Mouse (Mus musculus) 3T3-L1 (cell line): ENCODE measurements around the gene Snrpf.

ENCODE experiments used
- DNase-seq: peaks from one replicate; pipeline ENCODE4 v3.0.0-alpha.2; 2015; ENCODE audit warnings: low read depth, low spot score

The Snrpf gene

GRCm38 (mm10) chr10:93589281-93589848, at the start of gene Snrpf:
Gene Snrpf (minus strand): TSS chr10:93589706.
- DNase-seq, result peak; percentile 96

- DNase-seq, result no peak
These were observed 46.4 kb upstream of the Snrpf start for GRCm38 (mm10) chr10:93635941-93636340.

GRCm38 (mm10) chr10:93633971-93634370, 44.5 kb upstream of the Snrpf start:
- DNase-seq, result no peak

DNA sequence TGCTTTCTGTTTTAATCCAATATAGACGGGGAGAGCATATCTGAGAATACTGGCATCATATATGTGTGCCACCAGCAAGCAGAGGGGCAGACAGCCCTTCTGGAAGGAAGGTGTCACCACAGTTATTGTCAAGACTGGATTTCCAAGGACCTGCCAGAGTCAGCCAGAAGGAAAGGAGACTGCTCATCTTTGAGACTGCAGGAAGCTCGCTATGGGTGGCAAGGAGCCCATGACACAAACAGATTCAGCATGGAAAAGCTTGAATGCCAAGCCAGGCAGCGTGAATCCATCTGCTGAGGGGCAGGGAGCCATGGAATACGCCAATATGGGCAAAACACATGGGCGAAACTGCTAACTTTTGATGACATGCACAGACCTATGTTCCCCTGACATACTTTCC, 44.1 kb upstream of the Snrpf start:
- DNase-seq, result no peak

- DNase-seq, result no peak
These were observed 42.6 kb upstream of the Snrpf start for GRCm38 (mm10) chr10:93632086-93632485.

DNA sequence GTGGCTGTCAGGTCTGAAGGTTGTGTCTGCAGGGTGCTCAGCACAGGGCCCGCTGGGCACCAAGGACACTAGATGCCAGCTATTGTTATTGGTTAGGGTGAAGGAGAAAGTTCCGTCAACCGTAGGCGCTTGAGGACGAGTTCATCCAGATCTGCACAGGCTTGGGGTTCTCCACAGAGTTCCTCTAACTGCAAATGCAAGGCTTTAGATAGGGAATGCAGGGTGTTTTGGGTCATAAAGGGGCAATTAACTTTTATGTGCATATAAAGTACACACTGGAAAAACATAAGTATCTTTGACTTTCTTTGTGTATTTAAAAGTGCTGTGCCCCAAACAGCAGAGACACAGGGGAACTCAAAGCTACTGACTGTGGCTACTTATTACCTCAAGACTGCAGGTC, 40.8 kb upstream of the Snrpf start:
- DNase-seq, result no peak

- no peak for DNase-seq
These were observed 34.6 kb upstream of the Snrpf start for GRCm38 (mm10) chr10:93624151-93624550.

DNA sequence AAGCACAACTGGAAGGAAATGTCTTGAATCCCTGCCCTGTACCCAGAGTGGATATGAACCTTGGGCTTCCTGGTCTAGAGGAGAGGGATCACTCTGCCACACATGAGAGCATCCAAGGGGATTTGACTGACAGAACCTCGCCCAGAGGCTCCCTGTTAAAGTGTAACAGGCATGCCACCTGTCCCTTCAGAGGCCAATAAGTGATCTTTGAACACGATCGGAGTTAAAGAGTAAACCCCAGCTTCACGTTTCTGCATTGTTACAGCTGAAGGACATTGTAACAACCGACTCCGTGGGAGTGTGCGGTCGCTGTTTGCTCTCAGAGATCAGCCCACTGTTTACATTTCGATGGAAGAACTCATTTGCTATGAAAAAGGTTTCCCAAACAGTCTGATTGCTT, 34.2 kb upstream of the Snrpf start:
- DNase-seq, result no peak

DNA sequence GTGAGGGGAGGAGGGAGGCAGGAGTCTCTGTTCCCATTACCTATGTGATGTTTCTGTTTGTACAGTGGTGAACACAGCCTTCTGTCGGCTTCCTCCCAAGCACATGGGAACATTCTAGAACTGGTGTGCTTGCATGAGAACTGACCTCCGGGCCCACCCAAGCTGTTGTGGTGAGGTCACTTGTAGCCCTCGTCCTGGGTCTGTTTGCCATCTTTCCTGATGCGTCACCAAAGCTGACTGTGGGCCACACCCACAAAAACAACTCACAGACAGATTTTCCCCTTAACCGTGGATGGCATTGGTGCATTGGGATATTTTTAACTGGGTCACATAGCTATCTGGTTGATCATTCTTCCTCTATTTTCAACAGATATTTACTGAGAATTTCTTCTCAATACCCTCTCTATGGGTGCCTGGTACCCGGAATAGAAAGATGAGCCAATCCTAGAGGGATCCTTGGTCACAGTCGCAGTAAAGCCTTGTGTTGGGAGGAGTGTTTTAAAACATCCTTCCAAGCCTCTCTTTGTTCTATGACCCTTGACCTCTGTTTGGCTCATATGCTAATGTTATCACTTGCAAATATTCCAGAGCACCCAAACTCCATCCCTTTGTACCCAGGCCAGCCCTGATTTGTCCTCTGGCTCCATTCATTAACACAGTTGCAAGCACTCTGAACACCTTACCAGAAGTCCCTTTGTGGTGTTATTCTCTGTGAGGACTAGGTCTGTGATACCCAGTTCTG, 31.1 kb upstream of the Snrpf start:
- peak; percentile 78 for DNase-seq

DNA sequence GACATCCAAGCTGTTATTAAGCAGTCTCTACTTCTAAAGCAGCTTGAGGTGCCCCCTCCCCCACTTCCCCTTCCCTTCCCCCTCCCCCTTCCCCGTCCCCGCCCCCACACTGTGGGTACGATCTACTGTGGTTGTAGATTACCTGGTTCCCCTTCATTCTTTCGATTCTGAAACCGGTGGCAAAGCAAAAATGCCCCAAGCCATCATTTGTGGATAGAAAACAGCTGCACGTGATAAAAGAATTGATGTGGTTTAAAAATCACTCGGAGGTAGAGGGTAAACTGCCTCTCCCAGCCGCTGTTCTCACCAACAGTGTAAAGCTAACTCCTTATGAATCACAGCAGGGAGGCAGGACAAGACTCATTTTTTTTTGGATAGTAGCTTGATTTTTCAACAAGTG, 25.3 kb upstream of the Snrpf start:
- DNase-seq, result no peak

DNA sequence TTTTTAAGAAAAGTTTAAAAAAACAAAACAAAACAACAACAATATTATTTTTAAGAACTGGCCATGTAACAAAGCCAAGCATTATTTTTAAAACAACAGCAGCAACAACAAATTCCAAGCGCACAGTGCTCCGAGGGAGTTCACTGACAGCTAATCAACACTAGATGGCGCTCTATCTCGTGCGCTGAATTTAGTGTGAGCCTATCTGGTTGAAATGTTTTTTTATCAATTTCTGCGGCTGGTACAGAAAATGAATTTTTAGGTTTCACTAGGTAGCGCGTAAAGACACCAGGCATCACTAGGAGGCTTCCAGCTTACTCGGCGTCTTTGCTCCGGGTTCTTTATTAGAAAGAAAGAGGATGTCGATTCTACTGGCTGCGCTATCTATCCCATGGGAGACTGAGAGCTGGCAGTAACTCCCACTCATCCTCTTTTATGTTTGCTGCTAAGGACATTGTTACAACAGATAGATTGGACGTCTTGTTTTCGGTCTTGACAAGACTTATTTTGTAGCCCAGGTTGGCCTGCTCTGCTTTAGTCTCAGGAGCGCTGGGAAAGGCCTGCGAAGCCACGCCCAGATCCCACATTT, 22.0 kb upstream of the Snrpf start:
- DNase-seq, result no peak

DNA sequence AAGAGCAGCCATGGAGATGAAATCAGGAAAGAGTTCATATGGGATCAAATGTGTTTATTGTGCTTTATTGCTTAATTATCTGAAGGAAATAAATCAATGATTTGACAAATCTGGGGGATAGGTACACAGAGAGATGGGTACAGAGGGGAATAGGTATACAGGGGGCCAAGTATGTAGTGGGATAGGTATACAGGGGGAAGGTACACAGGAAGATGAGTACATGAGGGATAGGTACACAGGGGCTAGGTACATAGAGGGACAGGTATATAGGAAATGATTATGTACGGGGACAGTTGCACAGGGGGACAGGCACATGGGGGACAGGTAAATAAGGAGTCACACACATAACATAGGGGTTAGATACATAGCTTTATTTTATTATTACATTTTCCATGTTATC, 21.4 kb upstream of the Snrpf start:
- no peak for DNase-seq

- no peak for DNase-seq
These were observed 19.7 kb upstream of the Snrpf start for GRCm38 (mm10) chr10:93609236-93609635.

DNA sequence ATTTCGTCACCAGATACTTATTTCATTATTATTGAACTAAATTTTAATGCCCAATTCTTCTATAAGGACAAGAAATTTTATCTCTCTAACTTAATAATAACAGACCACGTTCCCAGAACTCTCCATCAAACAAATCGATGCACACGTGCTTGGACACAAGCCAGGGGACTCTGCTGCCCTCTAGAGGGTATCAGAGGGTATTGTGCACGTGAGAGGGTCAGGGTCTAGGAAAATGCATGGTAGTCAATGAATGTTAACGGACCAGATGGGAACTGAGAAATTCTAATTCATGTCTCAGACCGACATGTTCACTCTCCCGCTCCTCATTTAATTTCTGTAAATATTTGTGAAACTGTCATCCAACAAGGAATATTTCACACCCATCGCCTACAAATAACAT, 18.5 kb upstream of the Snrpf start:
- peak; percentile 3 for DNase-seq

DNA sequence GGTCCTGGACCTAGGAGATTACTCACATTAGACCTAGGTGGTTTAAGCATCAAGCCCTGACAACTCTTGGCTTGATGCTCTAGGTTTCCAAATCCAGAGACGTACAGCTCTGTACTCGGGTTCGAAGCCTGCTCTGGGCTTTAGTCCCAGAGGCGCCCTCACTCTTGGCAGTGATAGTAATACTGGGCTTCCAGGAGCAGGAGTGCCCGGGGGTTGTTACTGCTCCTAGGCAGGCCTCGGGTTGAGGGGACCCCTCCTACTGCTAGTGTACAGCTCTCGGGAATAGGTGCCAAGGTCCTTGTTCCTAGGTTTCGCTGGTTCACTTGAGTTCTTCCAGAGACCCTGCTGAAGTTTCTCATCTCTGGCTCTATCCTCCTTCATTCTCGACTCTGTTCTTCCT, 16.8 kb upstream of the Snrpf start:
- no peak for DNase-seq

DNA sequence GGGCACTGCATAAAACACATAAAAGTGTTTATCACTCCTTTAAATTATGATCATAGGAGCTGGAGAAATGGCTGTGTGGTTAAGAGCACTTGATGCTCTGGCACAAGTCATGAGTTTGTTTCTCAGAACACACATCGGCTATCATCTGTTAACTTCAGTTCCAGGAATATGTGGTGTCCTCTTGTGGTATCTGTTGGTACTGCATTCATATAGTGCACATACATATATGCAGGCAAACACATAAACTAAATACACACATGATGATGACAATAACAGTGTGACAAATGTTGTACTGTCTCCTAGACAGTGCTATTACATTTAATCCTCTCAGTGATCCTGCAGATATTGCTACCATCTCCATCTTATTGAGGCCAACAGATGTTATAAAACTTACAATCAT, 13.8 kb upstream of the Snrpf start:
- DNase-seq, result peak; percentile 10

DNA sequence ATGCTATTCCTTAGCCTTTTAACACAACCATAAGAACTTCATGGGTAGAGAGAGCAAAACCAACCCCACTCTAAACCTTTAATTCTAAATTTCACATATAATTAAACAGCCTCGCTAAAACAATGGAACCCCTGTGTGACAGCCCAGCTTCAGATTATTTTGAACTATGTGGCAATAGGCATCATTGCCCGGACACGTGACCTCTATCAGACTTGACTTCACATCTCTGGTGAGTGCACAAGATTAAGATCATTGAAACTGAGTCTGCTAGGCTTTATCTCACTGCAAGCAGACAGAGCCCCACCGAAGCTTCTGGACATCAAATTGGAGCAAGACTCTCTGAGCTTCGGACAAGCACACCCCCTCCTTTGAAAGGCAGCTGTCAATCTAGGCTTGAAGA, 12.8 kb upstream of the Snrpf start:
- no peak for DNase-seq

DNA sequence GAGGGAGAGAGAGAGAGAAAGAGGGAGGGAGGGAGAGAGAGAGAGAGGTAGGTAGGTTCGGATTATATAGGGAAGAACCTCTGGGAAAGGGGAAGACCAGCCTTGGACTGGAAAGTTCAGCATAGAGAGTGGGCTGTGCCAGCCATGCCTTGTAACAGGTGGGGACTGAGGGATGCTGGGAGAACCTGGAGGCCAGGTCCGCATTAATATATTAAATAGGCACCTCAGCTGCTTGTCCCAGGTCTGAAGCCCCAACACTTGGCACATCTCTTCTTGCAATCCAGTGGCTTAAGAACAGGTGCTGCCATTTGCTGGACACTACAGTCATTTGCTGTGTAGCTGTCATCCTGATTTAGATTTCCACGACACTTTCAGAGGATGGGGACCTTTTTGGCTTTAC, 7.1 kb upstream of the Snrpf start:
- peak; percentile 0 for DNase-seq

GRCm38 (mm10) chr10:93595831-93596230, 6.3 kb upstream of the Snrpf start:
- no peak for DNase-seq

GRCm38 (mm10) chr10:93594022-93594482, 4.5 kb upstream of the Snrpf start:
- DNase-seq, result peak; percentile 69

- DNase-seq, result peak; percentile 40
These were observed 3.0 kb upstream of the Snrpf start for GRCm38 (mm10) chr10:93592456-93592855.

- DNase-seq, result no peak
These were observed 710 bp downstream of the Snrpf start for GRCm38 (mm10) chr10:93588796-93589195.

- peak; percentile 88 for DNase-seq
These were observed 12.1 kb downstream of the Snrpf start for GRCm38 (mm10) chr10:93577271-93577886.
